Mouse (Mus musculus) kidney, adult 2 months (tissue): ENCODE data around the gene H3f3b.

Source experiments
- CTCF ChIP-seq: fragments of 200-500 bp; conservative IDR thresholded peaks from 2 replicates; pipeline ENCODE4 v1.5.1; 2011; ENCODE audit warnings: low read depth, mild to moderate bottlenecking, control low read depth, low read length, moderate library complexity, mixed read lengths; ENCODE audit not compliant: insufficient read depth, insufficient read length
- POLR2A ChIP-seq: fragments of 200-500 bp; IDR thresholded peaks from one replicate; pipeline ENCODE4 v1.6.1; 2011; ENCODE audit warnings: low read depth, low read length, control low read depth

DNA sequence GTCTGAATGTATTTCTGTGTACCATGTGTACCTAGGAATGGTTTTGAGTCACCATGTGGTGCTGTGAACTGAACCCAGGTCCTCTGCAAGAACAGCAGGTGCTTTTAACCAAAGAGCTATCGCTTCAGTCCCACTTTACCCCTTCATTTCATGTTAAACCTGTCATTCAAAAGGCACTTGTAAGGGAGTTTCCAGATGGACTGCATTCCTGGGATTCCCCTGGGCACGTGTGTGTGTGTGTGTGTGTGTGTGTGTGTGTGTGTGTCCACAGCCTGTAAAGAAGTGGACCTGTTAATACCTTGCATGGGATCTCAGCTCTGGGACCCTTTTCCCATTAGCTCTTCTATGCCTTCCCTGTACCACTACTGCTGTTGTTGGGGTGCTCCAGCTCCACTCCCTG lies 21.8 kb upstream of the H3f3b start:
- no peak for TF ChIP-seq CTCF
- TF ChIP-seq POLR2A, result no peak
